Mouse (Mus musculus) lung, adult 2 months (tissue): ENCODE results near the gene Arpp21.

Experiments
- CTCF ChIP-seq: fragments of 200-500 bp; IDR thresholded peaks from 2 replicates; pipeline ENCODE4 v1.5.1; 2011; ENCODE audit warnings: mild to moderate bottlenecking, low read length, control low read depth; ENCODE audit not compliant: insufficient read depth
- POLR2A ChIP-seq: fragments of 200-500 bp; IDR thresholded peaks from 2 replicates; pipeline ENCODE4 v1.6.1; 2011; ENCODE audit warnings: low read depth, mild to moderate bottlenecking, control low read depth, low read length, borderline replicate concordance; ENCODE audit errors: extremely low read depth

GRCm38 (mm10) chr9:112102852-112103192 lies 132.9 kb downstream of the Arpp21 start:
- no peak for TF ChIP-seq CTCF
- TF ChIP-seq POLR2A = no peak
